Mouse (Mus musculus): ENCODE measurements around the gene Psma6. TPM values are rescaled to one million over a fixed set of nuclear protein-coding genes. Genes with fewer than 3 reads are reported as not detected.

Gene Psma6
- total RNA-seq, 2 experiments from 2014 or later = 236 to 251 TPM

GRCm38 (mm10) chr12:55464846-55465361 is 80.9 kb downstream of the Psma6 start:
- peak; percentile 44 for DNase-seq

- DNase-seq = no peak
Observed at GRCm38 (mm10) chr12:55465401-55465983, 81.5 kb downstream of the Psma6 start.

- peak; percentile 71 for DNase-seq
Observed at GRCm38 (mm10) chr12:55466088-55466701, 82.2 kb downstream of the Psma6 start.

- DNase-seq = peak; percentile 41
Observed at GRCm38 (mm10) chr12:55466816-55467215, 82.8 kb downstream of the Psma6 start.

GRCm38 (mm10) chr12:55467331-55468180 is 83.5 kb downstream of the Psma6 start:
- DNase-seq = no peak

Other genes with a start within 250 kb of the Psma6 start
- 10 to 100 TPM; 61.5 to 78.7 TPM for gene Srp54b, start 229.1 kb upstream of the Psma6 start, total RNA-seq (2021)
- 1 to 10 TPM in 1 of 2 experiments, not detected in 1; 7.9 TPM for gene 1700047I17Rik2, start 184.6 kb upstream of the Psma6 start, total RNA-seq (2021)
- gene Srp54c, start 154.1 kb upstream of the Psma6 start, total RNA-seq (2021) = 10 to 100 TPM; 33.4 to 40.0 TPM
- 10 to 100 TPM; 15.5 to 16.8 TPM for gene 1110008L16Rik, start 84.6 kb upstream of the Psma6 start, total RNA-seq (2021)
- 10 to 100 TPM; 11.7 to 11.8 TPM for gene Ppp2r3c, start 81.2 kb upstream of the Psma6 start, total RNA-seq (2021)
- 10 to 100 TPM; 83.4 to 91.1 TPM for gene Nfkbia, start 108.4 kb downstream of the Psma6 start, total RNA-seq (2021)
- not detected for gene Aldoart2, start 181.0 kb downstream of the Psma6 start, total RNA-seq (2021)
- gene Insm2, start 215.2 kb downstream of the Psma6 start, total RNA-seq (2021) = 1 to 10 TPM; 1.4 to 2.0 TPM